Mouse (Mus musculus) adrenal gland, adult 2 months (tissue): ENCODE measurements around the gene Olfr498. TPM values are rescaled to one million over a fixed set of nuclear protein-coding genes. Genes with fewer than 3 reads are reported as not detected.

Source experiments
- DNase-seq: peaks from one replicate; pipeline ENCODE4 v3.0.0; 2021
- long read RNA-seq: library from polyadenylated mRNA; stranded (forward); transcript quantifications from one replicate; pipeline ENCODE4 v2.0.0, GENCODE M21; 2021
- polyA plus RNA-seq: library from polyadenylated mRNA; depleted of rRNA; stranded (reverse); fragments of >200 nt; gene quantifications from 2 replicates; pipeline ENCODE4 v1.2.3, GENCODE M21; 2012; rRNA removed
- total RNA-seq, 2 experiments: library from RNA; stranded (reverse); gene quantifications; 2 replicates each; pipeline ENCODE4 v1.2.3; 2021

Olfr498 gene
- total RNA-seq (not detected), polyA plus RNA-seq (not detected in 2 replicates)
- long read RNA-seq = 0 reads

DNA sequence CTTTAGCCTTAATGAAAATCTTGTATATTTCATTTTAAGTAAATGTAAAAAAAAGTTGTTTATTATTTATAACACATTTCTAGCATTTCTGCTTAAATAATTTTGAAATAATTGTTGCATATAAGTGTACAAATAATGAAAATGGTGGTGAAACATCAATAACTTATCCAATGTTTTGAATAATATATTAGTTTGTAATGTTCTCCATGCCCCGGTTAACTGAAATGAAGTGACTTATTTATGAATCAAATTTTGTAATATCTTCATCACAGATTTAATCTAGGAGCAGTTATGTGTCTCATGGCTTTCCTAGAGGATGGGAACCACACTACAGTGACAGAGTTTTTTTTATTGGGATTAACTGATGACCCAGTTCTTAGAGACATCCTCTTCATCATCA, at the start of gene Olfr498:
Gene Olfr498, plus strand, starts transcription at position 301 of the 400 bp plus-strand sequence.
- DNase-seq = no peak

DNA sequence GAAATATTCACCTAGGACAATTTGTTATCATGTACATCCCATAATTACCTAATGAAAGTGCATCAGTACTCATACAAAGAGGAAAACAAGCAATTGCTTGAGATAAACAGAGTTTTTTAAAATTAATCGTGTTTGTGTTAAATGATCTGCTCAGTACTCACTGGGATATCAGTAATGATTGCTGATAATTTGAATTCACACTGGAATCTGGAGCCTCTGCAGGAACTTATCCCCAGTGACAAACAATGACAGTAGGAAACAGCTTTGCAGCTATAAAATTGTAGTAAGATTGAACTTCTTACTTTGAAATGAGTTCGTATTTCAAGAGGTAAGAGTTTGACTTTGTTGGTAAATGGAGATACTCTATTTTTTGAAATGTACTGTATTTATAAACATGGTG, 45.0 kb upstream of the Olfr498 start, which contains the start of gene Olfr497:
Gene Olfr497, plus strand, starts transcription at position 301 of the 400 bp plus-strand sequence.
- no peak for DNase-seq

Other genes starting within 250 kb of the Olfr498 start
- gene Olfr488, start 207.0 kb upstream of the Olfr498 start, total RNA-seq = not detected
- not detected in 2 replicates for gene Olfr488, start 207.0 kb upstream of the Olfr498 start, polyA plus RNA-seq
- not detected for gene Olfr490, start 176.4 kb upstream of the Olfr498 start, total RNA-seq
- gene Olfr490, start 176.4 kb upstream of the Olfr498 start, polyA plus RNA-seq = not detected in 2 replicates
- gene Olfr491, start 151.9 kb upstream of the Olfr498 start, total RNA-seq = not detected
- not detected in 2 replicates for gene Olfr491, start 151.9 kb upstream of the Olfr498 start, polyA plus RNA-seq
- not detected for gene Olfr492, start 141.7 kb upstream of the Olfr498 start, total RNA-seq
- not detected in 2 replicates for gene Olfr492, start 141.7 kb upstream of the Olfr498 start, polyA plus RNA-seq
- not detected for gene Olfr493, start 118.3 kb upstream of the Olfr498 start, total RNA-seq
- not detected in 2 replicates for gene Olfr493, start 118.3 kb upstream of the Olfr498 start, polyA plus RNA-seq
- not detected for gene Olfr494, start 100.0 kb upstream of the Olfr498 start, total RNA-seq
- not detected in 2 replicates for gene Olfr494, start 100.0 kb upstream of the Olfr498 start, polyA plus RNA-seq
- not detected for gene Olfr495, start 72.2 kb upstream of the Olfr498 start, total RNA-seq
- not detected in 2 replicates for gene Olfr495, start 72.2 kb upstream of the Olfr498 start, polyA plus RNA-seq
- gene Olfr497, start 44.9 kb upstream of the Olfr498 start, total RNA-seq = not detected
- gene Olfr497, start 44.9 kb upstream of the Olfr498 start, polyA plus RNA-seq = not detected in 2 replicates
- gene Olfr502, start 59.7 kb downstream of the Olfr498 start, total RNA-seq = not detected
- not detected in 2 replicates for gene Olfr502, start 59.7 kb downstream of the Olfr498 start, polyA plus RNA-seq
- not detected for gene Olfr503, start 79.2 kb downstream of the Olfr498 start, total RNA-seq
- gene Olfr503, start 79.2 kb downstream of the Olfr498 start, polyA plus RNA-seq = not detected in 2 replicates
- not detected for gene Olfr504, start 100.5 kb downstream of the Olfr498 start, total RNA-seq
- gene Olfr504, start 100.5 kb downstream of the Olfr498 start, polyA plus RNA-seq = not detected in 2 replicates
- not detected for gene Olfr506, start 145.5 kb downstream of the Olfr498 start, total RNA-seq
- gene Olfr506, start 145.5 kb downstream of the Olfr498 start, polyA plus RNA-seq = not detected in 2 replicates
- not detected for gene Olfr507, start 156.5 kb downstream of the Olfr498 start, total RNA-seq
- gene Olfr507, start 156.5 kb downstream of the Olfr498 start, polyA plus RNA-seq = not detected in 2 replicates
- gene Olfr508, start 164.7 kb downstream of the Olfr498 start, total RNA-seq = not detected
- gene Olfr508, start 164.7 kb downstream of the Olfr498 start, polyA plus RNA-seq = not detected in 2 replicates
- gene Olfr509, start 186.6 kb downstream of the Olfr498 start, total RNA-seq = not detected
- gene Olfr509, start 186.6 kb downstream of the Olfr498 start, polyA plus RNA-seq = not detected in 2 replicates
- not detected for gene Olfr510, start 201.1 kb downstream of the Olfr498 start, total RNA-seq
- gene Olfr510, start 201.1 kb downstream of the Olfr498 start, polyA plus RNA-seq = not detected in 2 replicates
- not detected for gene Olfr512, start 248.0 kb downstream of the Olfr498 start, total RNA-seq
- gene Olfr512, start 248.0 kb downstream of the Olfr498 start, polyA plus RNA-seq = not detected in 2 replicates